Mouse (Mus musculus) Patski (cell line): ENCODE results near the gene Il20rb. TPM values are rescaled to one million over a fixed set of nuclear protein-coding genes. Genes with fewer than 3 reads are reported as not detected.
A peak's percentile ranks its signal among the peaks of the same experiment; 100 is the strongest.

Experiments used
- ATAC-seq: fragments of 100-300 bp; one replicate; pipeline ENCODE4 v1.8.0; 2021
- CTCF ChIA-PET: fragments of 350-600 bp; sonication (Branson Sonifier 250); formaldehyde crosslinking; loops from one replicate; lab custom pipeline; 2022; ENCODE audit warnings: inconsistent platforms; lab: Charles Lee
- POLR2A ChIA-PET: fragments of 350-600 bp; sonication (Branson Sonifier 250); formaldehyde crosslinking; loops from one replicate; lab custom pipeline; 2022; ENCODE audit warnings: antibody characterized with exemption, inconsistent platforms; lab: Charles Lee
- DNase-seq: peaks from one replicate; pipeline ENCODE4 v3.0.0-alpha.2; 2011; ENCODE audit warnings: low read depth, low spot score
- H3K27me3 ChIP-seq: fragments of 371-371 bp; one replicate; pipeline ENCODE4 v1.5.1; 2021
- CTCF ChIP-seq: fragments of 100-300 bp; IDR thresholded peaks from one replicate; pipeline ENCODE4 v1.5.1; 2021
- in situ Hi-C: fragments of 300-500 bp; cut with MboI; formaldehyde crosslinking; loops from 3 replicates; pipeline ENCODE4 v1.11.1; 2018; ENCODE audit warnings: low pct_unique_long_range_greater_than_20kb, mixed read lengths
- polyA plus RNA-seq: library from polyadenylated mRNA; unstranded; gene quantifications from one replicate; pipeline ENCODE4 v1.2.3, GENCODE M21; 2021

The Il20rb gene
- polyA plus RNA-seq, 1 experiment from 2014 or later: 0.59 TPM

DNA sequence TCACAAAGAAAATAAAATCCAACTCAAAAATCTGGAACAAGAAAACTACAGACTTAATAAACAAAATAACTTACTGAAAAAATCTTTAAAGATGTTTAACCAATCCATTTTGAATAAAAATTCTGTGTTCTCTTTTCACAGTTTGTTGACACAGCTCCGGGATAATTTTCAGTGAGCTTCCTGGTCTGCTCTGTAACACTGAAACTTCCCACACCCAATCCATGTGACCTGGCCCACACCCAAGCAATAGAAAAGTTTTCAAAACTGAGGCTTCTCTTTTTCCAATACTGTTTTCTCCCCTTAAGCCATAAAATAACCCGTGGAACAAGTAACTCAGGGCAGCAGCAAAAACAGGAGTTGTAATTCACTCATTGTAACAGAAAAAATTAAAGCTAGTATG lies 20.1 kb upstream of the Il20rb start:
- ChIA-PET POLR2A (no interaction called here), CTCF (interaction anchor here (0.7 to 2.6 kb wide), 5 partner anchors 13 to 137 kb away, joined by 3 to 6 read pairs (median 3); no protein-coding TSS in a partner anchor)
- DNase-seq: no peak
- no peak for TF ChIP-seq CTCF
- ATAC-seq: no peak
- in situ Hi-C loops: no loop called here
- H3K27me3 ChIP-seq: no peaks in the 10 kb centered on the region

DNA sequence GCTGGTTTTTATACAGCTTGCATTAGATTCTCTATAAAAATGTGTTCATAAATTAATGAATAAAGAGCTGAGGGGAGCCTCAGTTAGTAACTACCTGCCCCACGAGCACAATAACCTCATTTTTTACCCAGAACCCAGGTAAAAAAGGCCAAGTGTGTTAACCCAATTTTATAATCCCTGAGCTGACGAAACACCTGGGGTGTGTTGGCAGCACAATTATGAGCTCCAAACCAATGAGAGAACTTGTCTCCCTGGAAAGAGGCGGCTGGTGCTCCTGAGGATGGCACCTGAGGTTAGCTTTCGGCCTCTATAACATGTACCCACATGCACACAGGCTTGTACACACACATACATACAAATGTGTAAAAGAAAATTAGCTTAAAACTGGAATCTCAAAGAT lies 18.9 kb upstream of the Il20rb start:
- in situ Hi-C loops: no loop called here
- TF ChIP-seq CTCF: no peak
- ChIA-PET POLR2A (no interaction called here), CTCF (interaction anchor here (1.0 to 2.6 kb wide), 3 partner anchors 9 to 137 kb away, joined by 3 to 6 read pairs (median 6); no protein-coding TSS in a partner anchor)
- ATAC-seq (no peak), DNase-seq (no peak)
- no peaks in the 10 kb centered on the region for H3K27me3 ChIP-seq

DNA sequence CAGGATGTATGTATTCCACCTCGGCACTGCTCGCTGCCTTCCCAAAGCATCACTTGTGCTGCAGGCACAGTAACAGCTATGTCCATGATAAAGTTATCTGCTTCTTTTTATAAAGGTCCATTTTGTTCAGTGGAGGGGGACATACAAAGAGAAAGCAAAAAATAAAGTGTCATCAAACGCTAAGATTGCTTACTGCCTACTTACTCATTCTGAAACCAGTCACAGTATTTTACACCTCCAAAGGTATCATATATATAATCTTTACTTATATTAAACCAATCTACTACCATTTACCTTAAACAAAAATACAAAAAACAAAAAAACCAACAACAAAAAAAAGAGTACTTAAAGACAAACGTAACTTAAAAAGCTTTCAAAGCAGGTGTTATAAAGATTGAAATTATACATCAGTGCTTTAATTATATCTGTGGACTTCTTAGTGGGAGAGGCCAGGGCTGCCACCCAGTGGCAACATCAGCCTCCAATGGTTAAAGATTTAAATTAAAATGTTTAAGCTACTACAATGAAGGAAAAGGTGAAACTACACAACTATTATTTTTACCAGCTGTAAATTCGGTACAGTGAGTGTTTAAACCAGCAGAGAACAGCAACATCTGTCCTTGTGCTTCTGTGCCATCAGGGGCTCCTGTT lies 7.1 kb upstream of the Il20rb start:
- ATAC-seq: no peak
- no peaks in the 10 kb centered on the region for H3K27me3 ChIP-seq
- no peak for DNase-seq
- in situ Hi-C loops: no loop called here
- TF ChIP-seq CTCF: peak; percentile 32
- CTCF ChIA-PET: interaction anchor here (1.1 to 1.8 kb wide), 3 partner anchors 10 to 27 kb away, joined by 3 to 9 read pairs (median 5); no protein-coding TSS in a partner anchor
- POLR2A ChIA-PET: interaction anchor here (1.0 kb wide), 1 partner anchor 20 kb away, joined by 3 read pairs; no protein-coding TSS in a partner anchor

DNA sequence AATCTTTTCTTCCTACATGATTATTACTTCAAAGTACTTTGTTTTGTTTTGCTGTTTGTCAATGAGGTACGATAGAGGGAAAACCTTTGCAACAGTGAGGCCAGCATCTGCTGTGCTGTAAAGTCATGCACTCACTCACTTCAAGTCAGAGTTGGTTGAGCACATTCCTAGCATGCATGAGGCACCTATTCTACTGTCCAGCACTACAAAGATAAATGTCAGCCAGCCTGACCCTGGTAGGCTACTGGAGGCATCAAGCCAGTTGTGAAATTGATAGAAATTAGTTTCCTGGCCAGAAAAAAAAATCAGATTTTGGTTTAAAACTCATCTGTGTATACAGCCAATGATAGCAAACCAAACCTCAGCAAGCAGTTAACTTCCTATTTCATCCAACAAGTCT lies 4.8 kb upstream of the Il20rb start:
- no peaks in the 10 kb centered on the region for H3K27me3 ChIP-seq
- no peak for TF ChIP-seq CTCF
- ChIA-PET CTCF (no interaction called here), POLR2A (interaction anchor here (0.6 kb wide), 1 partner anchor 9 kb away, joined by 3 read pairs; no protein-coding TSS in a partner anchor)
- DNase-seq (no peak), ATAC-seq (peak; percentile 54)
- in situ Hi-C loops: no loop called here

DNA sequence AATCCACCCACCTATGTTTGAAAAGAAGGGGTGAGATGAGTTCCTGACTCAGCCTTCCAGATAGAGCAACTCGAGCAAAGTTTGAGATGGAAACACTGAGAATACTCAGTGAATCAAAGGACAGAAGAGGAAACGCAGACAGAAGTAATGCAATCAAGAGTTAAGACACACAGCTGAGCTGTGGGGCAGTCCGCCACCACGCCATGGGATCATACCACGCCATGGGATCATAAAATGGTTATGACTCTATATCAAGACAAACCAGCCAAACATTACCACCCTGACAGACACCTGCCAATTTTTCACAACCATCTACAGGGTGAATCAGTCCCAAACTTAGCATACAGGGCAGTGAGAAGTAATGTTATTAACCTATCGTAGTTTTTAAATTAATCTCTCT lies 2.4 kb upstream of the Il20rb start:
- TF ChIP-seq CTCF: no peak
- in situ Hi-C loops: no loop called here
- ATAC-seq (no peak), DNase-seq (no peak)
- POLR2A ChIA-PET: no interaction called here
- CTCF ChIA-PET: no interaction called here
- H3K27me3 ChIP-seq: no peaks in the 10 kb centered on the region

DNA sequence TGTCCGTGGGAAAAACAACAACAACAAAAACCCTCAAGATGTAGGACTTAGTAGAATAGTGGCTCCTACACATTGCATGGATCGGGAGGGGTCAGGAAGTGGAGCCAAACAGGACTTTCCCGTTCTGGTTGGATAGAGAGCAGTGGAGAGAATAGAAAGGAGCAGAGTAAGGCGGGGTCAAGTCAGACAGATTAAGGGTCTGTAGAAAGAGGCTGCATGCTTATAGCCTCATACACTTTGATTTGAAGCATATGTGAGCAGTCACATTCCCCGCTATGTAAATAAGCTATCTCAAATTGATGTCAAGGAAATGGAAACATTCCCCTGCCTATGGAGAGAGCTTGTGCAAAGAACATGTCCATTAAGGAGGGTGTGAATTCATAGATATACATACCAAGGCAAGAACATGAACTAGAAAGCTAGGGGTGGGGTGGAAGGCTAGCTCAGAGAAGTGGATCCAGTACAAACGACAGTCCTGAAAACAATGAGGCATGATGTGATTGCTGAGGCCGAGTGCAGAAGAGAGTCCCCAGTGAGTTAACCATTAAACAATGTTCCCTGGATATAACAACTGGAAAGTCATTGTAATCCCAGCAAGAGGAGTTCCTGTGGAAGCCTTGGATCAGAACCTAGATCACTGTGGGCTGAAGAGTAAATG lies 1.6 kb upstream of the Il20rb start:
- no peaks in the 10 kb centered on the region for H3K27me3 ChIP-seq
- POLR2A ChIA-PET: no interaction called here
- in situ Hi-C loops: no loop called here
- ATAC-seq (no peak), DNase-seq (no peak)
- CTCF ChIA-PET: interaction anchor here (1.2 kb wide), 1 partner anchor 18 kb away, joined by 3 read pairs; no protein-coding TSS in a partner anchor
- no peak for TF ChIP-seq CTCF

DNA sequence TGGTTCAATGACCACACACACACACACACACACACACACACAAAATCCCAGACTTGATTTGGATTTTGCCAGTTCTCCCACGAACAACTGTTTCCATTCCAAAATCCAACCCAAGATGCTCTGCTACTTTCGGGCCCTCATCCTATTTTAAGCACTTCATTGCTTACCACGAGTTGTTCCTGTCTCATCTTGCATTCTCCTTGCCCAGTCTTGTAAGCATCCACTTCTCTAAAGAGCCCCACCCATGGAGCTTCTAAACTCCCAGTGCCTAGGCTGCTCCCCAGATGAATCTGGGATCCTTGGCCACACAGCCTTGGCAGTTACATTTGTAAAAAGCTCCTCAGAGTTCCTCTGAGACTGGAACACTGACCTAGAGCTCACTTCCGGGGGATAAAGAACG lies 3.3 kb downstream of the Il20rb start:
- DNase-seq: no peak
- no peak for ATAC-seq
- POLR2A ChIA-PET: no interaction called here
- H3K27me3 ChIP-seq: no peaks in the 10 kb centered on the region
- TF ChIP-seq CTCF: no peak
- CTCF ChIA-PET: no interaction called here
- in situ Hi-C loops: no loop called here

DNA sequence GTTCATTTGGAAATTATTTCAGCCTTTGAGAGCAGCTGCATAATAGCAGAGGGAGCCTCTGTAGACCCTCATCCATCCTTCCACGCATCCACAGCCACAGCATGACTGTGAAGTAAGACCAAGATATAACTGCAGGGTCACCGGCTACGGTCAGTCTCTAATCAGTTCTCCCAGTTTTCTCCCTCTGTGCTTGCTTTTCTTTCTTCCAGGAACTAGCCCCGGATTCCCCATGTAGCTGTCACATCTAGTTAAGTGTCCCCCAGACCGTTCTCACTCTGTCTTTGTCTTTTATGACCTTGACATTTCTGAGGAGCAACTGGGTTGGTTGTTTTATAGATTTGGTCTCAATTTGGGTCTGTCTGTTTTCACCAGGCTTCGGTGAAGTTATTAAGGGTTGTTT lies 5.0 kb downstream of the Il20rb start:
- TF ChIP-seq CTCF: no peak
- in situ Hi-C loops: no loop called here
- no peaks in the 10 kb centered on the region for H3K27me3 ChIP-seq
- CTCF ChIA-PET: interaction anchor here (1.3 kb wide), 1 partner anchor 13 kb away, joined by 3 read pairs; no protein-coding TSS in a partner anchor
- POLR2A ChIA-PET: no interaction called here
- DNase-seq: no peak
- ATAC-seq: no peak

DNA sequence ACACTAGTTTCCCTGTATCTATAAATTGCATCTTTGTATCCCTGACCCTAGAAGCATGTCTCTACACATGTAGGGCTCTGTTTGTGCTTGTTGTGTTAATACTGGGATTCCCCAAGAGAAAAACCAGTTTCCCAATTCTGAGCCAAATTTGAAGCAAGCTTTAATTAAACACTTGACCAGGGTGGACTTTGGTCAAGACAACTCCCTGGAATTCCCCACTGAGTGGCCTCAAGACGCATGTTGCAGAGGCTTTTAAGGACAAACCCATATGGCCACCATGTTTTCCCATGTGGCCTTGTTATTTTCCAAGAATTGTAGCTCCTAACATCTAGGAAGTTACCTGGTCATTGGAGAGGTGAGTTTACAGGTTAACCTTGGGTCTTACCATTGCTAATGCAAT lies 12.5 kb downstream of the Il20rb start:
- TF ChIP-seq CTCF: no peak
- POLR2A ChIA-PET: interaction anchor here (0.6 to 1.1 kb wide), 2 partner anchors 19 to 489 kb away, joined by 3 read pairs; no protein-coding TSS in a partner anchor
- ATAC-seq: no peak
- DNase-seq: no peak
- no peaks in the 10 kb centered on the region for H3K27me3 ChIP-seq
- CTCF ChIA-PET: no interaction called here
- in situ Hi-C loops: no loop called here

DNA sequence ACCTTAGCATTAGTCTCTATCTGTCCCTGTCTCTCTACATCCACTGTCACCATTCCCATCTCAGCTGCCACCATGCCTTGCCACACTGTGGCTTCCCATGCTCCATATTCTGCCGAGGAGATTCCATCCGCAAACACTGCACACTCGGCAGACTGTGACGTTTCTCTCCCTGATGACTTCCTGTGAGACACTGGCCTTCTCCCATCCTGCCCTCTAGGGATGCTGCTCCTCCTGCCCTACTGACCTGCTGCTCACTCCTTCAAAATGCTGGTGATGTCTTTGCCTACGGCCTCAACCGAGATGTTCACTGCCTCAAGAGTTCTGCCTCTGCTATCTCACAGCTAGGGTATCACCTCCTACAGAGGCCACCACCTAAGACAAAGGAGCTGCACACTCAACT lies 13.2 kb downstream of the Il20rb start:
- H3K27me3 ChIP-seq: no peaks in the 10 kb centered on the region
- in situ Hi-C loops: no loop called here
- POLR2A ChIA-PET: interaction anchor here (1.1 kb wide), 1 partner anchor 20 kb away, joined by 3 read pairs; no protein-coding TSS in a partner anchor
- CTCF ChIA-PET: no interaction called here
- DNase-seq (no peak), ATAC-seq (no peak)
- no peak for TF ChIP-seq CTCF

DNA sequence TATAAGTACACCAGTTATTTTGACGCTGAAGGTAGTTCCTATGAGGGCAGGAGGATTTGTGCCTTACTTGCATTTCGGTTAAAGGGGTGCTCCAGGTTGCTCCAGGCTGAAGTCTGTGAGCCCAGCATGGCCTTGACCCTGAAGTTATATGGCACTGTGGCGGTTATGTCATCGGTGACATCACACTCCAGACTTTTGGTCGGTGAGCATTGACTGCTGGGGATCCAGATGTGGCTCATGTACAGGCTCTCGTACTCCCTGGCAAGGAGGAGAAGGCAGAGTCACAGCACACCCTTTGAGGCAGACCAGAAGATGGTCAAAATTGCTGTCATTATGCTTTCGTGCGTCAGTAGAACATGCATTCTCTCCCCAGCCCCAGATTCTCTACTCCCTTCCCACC lies 13.7 kb downstream of the Il20rb start:
- ChIA-PET CTCF (interaction anchor here (1.4 kb wide), 1 partner anchor 19 kb away, joined by 4 read pairs; no protein-coding TSS in a partner anchor), POLR2A (interaction anchor here (1.1 kb wide), 1 partner anchor 20 kb away, joined by 3 read pairs; no protein-coding TSS in a partner anchor)
- no peak for TF ChIP-seq CTCF
- no peak for DNase-seq
- in situ Hi-C loops: no loop called here
- no peak for ATAC-seq
- no peaks in the 10 kb centered on the region for H3K27me3 ChIP-seq
